Comparison of ENCODE assay signal across 7 mouse cellular contexts in genomic region chr10:109684109-109685056, GRCm38 (mm10).
A peak's percentile ranks its signal among the peaks of the same experiment; 100 is the strongest.
DNase-seq lines count a peak whose midpoint lies in the region; ATAC-seq and TF ChIP-seq lines count a peak whose summit lies in the region.

No protein-coding gene starts in this region.

- peak; percentile 42 for TF ChIP-seq CTCF in gastrocnemius, adult 2 months (IDR thresholded peaks at IDR 0.05)

- H3K36me3 ChIP-seq in hindbrain, embryonic 15.5 days = peaks cover 4% of the 10 kb centered on the region; the same call in 1 of the 2 replicates

- DNase-seq in adrenal gland, postnatal 14 days = peak; percentile 57
- DNase-seq in cerebellum, postnatal 4 days (ENCODE audit: low spot score in 2 of 2) = peak; percentile 56 to 81
- peak; percentile 24 for DNase-seq in gastrocnemius, adult 2 months
- peak; percentile 91 for DNase-seq in left cerebral cortex, postnatal 4 days
- peak; percentile 28 for DNase-seq in ovary, adult 18-20 months (ENCODE audit: low spot score)
- DNase-seq in thymus, postnatal 0 days (ENCODE audit: low spot score) = no peak

- H3K27me3 ChIP-seq in hindbrain, embryonic 15.5 days = no peaks in the 10 kb centered on the region

- peak overlapping the region; percentile 40 for H3K9ac ChIP-seq in hindbrain, embryonic 15.5 days

- H3K4me2 ChIP-seq in hindbrain, embryonic 15.5 days = peak overlapping the region; percentile 59

- 13% methylated on average over 27 of the region's 27 CpGs for WGBS in hindbrain, embryonic 15.5 days

- H3K27ac ChIP-seq in gastrocnemius, adult 2 months = no peak overlapping the region
- peak overlapping the region; percentile 89 for H3K27ac ChIP-seq in hindbrain, embryonic 15.5 days (replicated peaks)

- peaks cover 22% of the 10 kb centered on the region for H3K4me1 ChIP-seq in hindbrain, embryonic 15.5 days (replicated peaks)

- peak overlapping the region; percentile 47 for H3K4me3 ChIP-seq in gastrocnemius, adult 2 months
- peak overlapping the region; percentile 22 for H3K4me3 ChIP-seq in hindbrain, embryonic 15.5 days

- ATAC-seq in hindbrain, embryonic 15.5 days (ENCODE audit: low FRiP score, low read depth) = peak; percentile 95

- intact Hi-C loops in gastrocnemius, adult 2 months (cut with DNase I) = no loop called here
- intact Hi-C loops in left cerebral cortex, postnatal 4 days (cut with DNase I) = no loop called here

- H3K9me3 ChIP-seq in hindbrain, embryonic 15.5 days = no peaks in the 10 kb centered on the region
